Mouse (Mus musculus): ENCODE results near the gene Cds2.

DNA sequence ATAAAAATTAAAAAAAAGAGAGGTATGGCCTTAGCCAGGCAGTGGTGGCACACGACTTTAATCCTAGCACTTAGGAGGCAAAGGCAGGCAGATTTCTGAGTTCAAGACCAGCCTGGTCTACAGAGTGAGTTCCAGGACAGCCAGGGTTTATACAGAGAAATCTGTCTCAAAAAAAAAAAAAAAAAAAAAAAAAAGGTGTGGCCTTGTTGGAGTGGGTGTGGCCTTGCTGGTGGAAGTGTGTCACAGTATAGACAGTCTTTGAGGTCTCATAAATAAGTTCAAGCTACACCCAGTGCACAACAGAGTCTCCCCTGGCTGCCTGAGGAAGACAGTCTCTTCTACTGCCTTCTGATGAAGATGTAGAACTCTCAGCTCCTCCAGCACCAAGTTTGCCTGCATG, 54.2 kb downstream of the Cds2 start:
- TF ChIP-seq CTCF (IDR thresholded peaks at IDR 0.05; ENCODE audit: insufficient read depth, low read depth, low read length) (no peak), POLR2A (IDR thresholded peaks at IDR 0.05; ENCODE audit: insufficient read depth, low read depth, low read length) (no peak)

Data from olfactory bulb, adult 2 months (tissue).